Mouse (Mus musculus) right cerebral cortex, postnatal 36 days (tissue): ENCODE measurements around the gene Cdc42ep2.
A peak's percentile ranks its signal among the peaks of the same experiment; 100 is the strongest.

ENCODE experiments used
- DNase-seq, 2 experiments: peaks; one replicate each; pipeline ENCODE4 v3.0.0; 2022; ENCODE audit warnings: low spot score in 2 of 2, mixed read lengths in 1 of 2

The Cdc42ep2 gene

DNA sequence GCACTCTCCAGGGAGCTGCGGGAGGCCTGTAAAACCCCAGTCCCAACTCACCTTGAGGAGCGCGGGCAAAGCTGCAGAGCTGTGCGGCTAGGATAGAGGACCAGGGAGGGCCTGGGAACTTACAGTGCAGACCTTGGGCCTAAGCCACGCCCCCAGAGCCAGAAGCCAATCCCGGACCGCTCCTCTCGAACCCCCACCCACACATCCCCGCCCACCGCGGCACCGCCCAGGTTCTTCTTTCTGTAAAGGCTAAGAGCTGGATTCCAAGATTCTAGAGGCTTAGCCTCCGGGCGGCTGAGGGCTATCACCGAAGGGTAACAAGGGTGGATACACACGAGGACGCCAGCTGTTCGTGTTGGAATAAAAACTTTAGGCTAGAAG is at the start of gene Cdc42ep2:
Cdc42ep2 (minus strand) TSS at position 104 of the 381 bp plus-strand sequence.
- peak; percentile 88 to 90 for DNase-seq

- no peak for DNase-seq
Observed at GRCm38 (mm10) chr19:5967664-5968063, 43.0 kb upstream of the Cdc42ep2 start.

DNA sequence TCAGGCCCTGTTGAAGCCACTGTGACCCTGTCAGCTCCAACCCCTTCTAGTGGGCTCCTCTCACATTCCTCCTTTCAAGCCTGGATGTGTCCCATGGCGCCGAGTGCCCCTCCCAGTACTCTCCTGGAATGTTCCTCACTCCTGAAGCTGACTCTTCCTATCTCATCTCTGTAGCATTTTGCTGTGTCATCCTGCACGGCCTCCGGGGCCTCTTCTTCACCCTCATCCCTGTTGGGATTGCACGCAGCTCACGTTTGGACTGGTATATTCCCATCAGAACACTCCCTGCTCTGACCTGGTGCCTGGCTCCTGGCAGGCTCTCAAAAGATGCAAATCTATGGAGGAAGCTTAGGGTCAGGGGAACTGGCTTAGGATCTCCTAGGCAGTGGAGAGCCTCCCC is 42.2 kb upstream of the Cdc42ep2 start:
- no peak for DNase-seq

DNA sequence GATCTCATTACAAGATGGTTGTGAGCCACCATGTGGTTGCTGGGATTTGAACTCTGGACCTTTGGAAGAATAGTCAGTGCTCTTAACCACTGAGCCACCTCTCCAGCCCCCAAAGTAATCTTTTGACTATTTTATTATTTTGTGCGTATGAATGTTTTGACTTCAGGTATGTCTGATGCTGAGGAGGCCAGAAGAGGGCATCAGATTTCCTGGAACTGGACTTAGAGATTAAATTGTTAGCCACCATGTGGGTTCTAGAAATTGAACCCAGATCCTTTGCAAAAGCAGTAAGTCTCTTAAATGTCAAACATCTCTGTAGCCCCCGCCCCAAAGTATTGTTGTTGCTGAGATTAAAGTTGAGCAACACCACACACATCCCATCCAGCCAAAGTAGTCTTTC is 41.3 kb upstream of the Cdc42ep2 start:
- no peak for DNase-seq

- peak; percentile 33 to 41 for DNase-seq
Observed at GRCm38 (mm10) chr19:5965280-5965679, 40.7 kb upstream of the Cdc42ep2 start.

- DNase-seq = no peak
Observed at GRCm38 (mm10) chr19:5964804-5965203, 40.2 kb upstream of the Cdc42ep2 start.

DNA sequence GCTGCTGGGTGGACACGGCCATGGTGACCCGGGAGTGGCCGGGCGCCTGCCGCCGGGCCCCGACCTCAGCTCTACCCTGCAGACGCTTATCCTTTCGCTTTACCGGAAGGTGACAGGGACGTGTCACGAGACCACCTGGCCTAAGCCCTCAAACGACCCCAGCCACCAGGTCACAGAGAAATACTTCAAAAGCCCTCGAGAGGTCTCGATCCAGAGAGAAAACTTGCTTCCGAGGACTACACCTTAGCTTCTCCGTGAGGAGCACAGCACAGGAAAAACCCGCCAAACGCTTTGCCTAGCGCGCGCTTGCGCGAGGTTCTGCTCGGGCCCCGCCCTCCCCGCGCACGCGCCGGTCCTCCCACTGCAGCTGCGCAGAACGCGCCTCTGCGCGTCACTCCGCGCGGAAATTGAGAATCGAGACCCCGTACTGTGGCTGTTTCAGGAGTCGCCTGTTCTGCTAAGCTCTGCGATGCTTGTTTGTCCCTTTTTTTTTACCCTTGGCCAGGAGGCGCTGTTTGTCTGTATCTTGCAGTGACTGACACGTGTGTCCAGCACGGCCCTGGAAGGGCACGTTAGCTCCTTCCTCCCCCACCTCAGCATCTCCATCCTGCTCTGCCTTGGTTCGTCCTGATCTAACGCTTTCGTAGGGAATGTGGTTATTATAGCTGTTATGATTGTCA is 39.4 kb upstream of the Cdc42ep2 start, which contains the start of gene Pola2:
Pola2 (minus strand) TSS at position 320 of the 680 bp plus-strand sequence.
- DNase-seq = peak; percentile 75 to 77

- DNase-seq = no peak
Observed at GRCm38 (mm10) chr19:5962651-5963050, 38.0 kb upstream of the Cdc42ep2 start.

- DNase-seq = no peak
Observed at GRCm38 (mm10) chr19:5957371-5957770, 32.8 kb upstream of the Cdc42ep2 start.

DNA sequence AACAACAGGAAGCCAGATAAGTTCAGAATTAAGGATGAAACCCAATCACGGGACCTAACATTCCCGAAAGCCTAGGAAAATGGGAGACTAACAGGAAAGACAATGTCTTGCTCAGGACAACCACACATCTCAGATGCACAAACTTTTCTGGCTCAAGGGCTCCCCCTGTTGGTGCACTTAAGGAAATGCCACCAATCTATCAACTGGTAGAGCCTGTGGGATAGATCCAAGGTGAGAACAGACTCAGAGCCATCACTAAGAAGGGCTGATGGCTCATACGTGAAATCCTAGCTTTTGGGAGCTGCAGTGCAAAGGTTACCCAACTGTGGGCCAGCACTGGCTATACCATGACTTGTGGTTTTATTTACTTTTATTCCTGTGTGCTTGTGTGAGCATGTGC is 32.1 kb upstream of the Cdc42ep2 start:
- peak; percentile 17 to 22 for DNase-seq

- DNase-seq = no peak
Observed at GRCm38 (mm10) chr19:5955704-5956670, 31.4 kb upstream of the Cdc42ep2 start.

- no peak for DNase-seq
Observed at GRCm38 (mm10) chr19:5954936-5955335, 30.3 kb upstream of the Cdc42ep2 start.

GRCm38 (mm10) chr19:5954031-5954710 is 29.6 kb upstream of the Cdc42ep2 start:
- no peak for DNase-seq

DNA sequence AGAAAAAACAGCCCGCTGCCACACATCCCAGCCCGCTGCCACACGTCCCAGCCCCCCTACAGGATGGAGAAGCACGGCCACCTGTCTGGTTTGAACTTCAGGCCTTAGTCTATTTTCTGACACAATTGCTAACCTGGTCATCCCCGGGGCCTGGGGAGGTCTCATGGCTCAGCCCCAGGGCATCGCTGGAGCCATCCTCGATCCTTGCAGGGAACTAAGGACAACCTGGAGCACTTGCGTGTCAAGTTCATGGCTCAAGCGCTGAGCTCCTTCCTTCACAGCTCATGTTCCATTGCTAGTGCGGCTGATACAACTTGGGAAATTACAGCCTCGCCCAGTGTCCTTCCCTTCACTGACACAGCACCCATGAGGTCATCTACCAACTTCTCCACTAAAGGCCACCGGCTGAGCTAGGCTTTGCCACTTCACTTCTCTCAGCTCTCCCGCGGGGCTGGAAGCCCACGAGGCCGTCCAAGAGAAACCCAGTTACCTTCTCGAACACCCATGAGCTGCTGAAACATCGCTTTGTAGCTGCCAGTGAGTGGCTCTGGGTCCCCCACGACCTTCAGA is 28.7 kb upstream of the Cdc42ep2 start:
- no peak for DNase-seq

- DNase-seq = no peak
Observed at GRCm38 (mm10) chr19:5952071-5952691, 27.6 kb upstream of the Cdc42ep2 start.

GRCm38 (mm10) chr19:5951631-5952030 is 27.0 kb upstream of the Cdc42ep2 start:
- DNase-seq = no peak

DNA sequence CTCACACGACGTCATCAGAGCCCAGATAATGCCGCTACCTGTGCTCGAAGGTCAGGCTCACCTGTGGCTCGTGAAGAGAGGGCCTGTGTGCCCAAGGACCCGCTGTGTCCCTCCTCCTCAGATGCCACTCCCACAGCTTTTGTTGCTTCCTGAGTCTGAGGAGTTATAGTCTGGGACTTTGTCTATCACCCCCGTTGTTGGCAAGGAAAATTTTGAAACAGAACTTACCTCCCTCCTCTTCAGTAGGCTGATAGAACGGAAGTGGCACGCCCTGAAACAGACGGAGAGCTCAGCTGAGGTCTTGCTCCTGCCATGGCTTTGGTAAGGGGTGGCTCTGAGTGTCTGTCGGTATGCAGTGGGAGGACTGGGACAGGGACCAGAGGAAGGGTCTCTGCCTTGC is 25.6 kb upstream of the Cdc42ep2 start:
- no peak for DNase-seq

GRCm38 (mm10) chr19:5945891-5946290 is 21.3 kb upstream of the Cdc42ep2 start:
- DNase-seq = no peak

DNA sequence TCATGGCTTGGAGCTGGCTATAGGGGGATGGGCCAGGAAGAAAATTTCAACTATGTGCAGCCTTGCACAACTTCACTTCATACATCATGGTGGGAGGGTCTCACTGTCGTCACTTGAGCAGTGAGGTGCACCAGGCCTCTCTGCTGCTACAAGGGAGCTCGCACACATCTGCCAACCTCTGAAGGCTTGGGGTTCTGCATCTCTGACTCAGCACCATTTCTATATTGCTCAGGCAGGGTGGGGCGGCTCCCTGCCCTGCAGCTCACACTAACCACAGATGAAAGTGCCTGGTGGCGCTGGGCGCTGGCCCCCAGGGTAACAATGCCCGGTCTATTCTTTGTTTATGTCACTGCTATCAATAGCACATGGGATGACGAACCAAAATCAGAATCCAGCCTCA is 20.4 kb upstream of the Cdc42ep2 start:
- peak; percentile 16 to 26 for DNase-seq

GRCm38 (mm10) chr19:5944145-5944544 is 19.5 kb upstream of the Cdc42ep2 start:
- DNase-seq = no peak

- no peak for DNase-seq
Observed at GRCm38 (mm10) chr19:5943404-5943803, 18.8 kb upstream of the Cdc42ep2 start.
